Mouse (Mus musculus) midbrain, embryonic 11.5 days (tissue): Measurements from ENCODE around the gene Pip4k2a. TPM values are rescaled to one million over a fixed set of nuclear protein-coding genes. Genes with fewer than 3 reads are reported as not detected.

Source experiments
- ATAC-seq: fragments of 200-750 bp; cut with Nextera tagmentation; 2 replicates; pipeline ENCODE4 v1.8.0; 2017; ENCODE audit warnings: moderate TSS enrichment, moderate library complexity; ENCODE audit not compliant: low FRiP score
- DNase-seq: peaks from one replicate; pipeline ENCODE4 v3.0.0; 2015; ENCODE audit warnings: low spot score; ENCODE audit errors: missing footprints
- H3K27ac ChIP-seq: fragments of 300-500 bp; sonication (generic); 2 replicates; pipeline ENCODE4 v1.5.1; 2014; ENCODE audit warnings: low read depth, low read length
- H3K27me3 ChIP-seq: fragments of 300-500 bp; sonication (generic); 2 replicates; pipeline ENCODE4 v1.6.1; 2014; ENCODE audit warnings: mild to moderate bottlenecking, low read length, moderate library complexity, mixed read lengths; ENCODE audit not compliant: control insufficient read depth, insufficient read depth
- H3K36me3 ChIP-seq: fragments of 300-500 bp; sonication (generic); 2 replicates; pipeline ENCODE4 v1.6.1; 2014; ENCODE audit warnings: mild to moderate bottlenecking, low read length, moderate library complexity, mixed read lengths; ENCODE audit not compliant: control insufficient read depth, insufficient read depth
- H3K4me1 ChIP-seq: fragments of 300-500 bp; sonication (generic); 2 replicates; pipeline ENCODE4 v1.6.1; 2014; ENCODE audit warnings: low read length; ENCODE audit not compliant: control insufficient read depth, insufficient read depth
- H3K4me2 ChIP-seq: fragments of 300-500 bp; sonication (generic); 2 replicates; pipeline ENCODE4 v1.6.1; 2014; ENCODE audit warnings: mild to moderate bottlenecking, moderate library complexity
- H3K4me3 ChIP-seq: fragments of 300-500 bp; sonication (generic); 2 replicates; pipeline ENCODE4 v1.5.1; 2014; ENCODE audit warnings: low read depth, low read length
- H3K9ac ChIP-seq: fragments of 300-500 bp; sonication (generic); 2 replicates; pipeline ENCODE4 v1.6.1; 2014; ENCODE audit warnings: low read length
- H3K9me3 ChIP-seq: fragments of 300-500 bp; sonication (generic); 2 replicates; pipeline ENCODE4 v1.6.1; 2016; ENCODE audit warnings: low read length; ENCODE audit not compliant: control insufficient read depth
- WGBS: fragments of 180-500 bp; shearing (Covaris S2); extraction: QIAGEN DNeasy Blood & Tissue Kit; methylation state at CpG from one replicate; pipeline ENCODE4 v1.1.7; 2014; 5-methylcytosine and 5-hydroxymethylcytosine counted together
- polyA plus RNA-seq: library from polyadenylated mRNA; unstranded; fragments of >200 nt; fragmentation: Nextera tagmentation; extraction: Ambion mirVana; gene quantifications from 2 replicates; pipeline ENCODE4 v1.2.1, GENCODE M21; 2014

The Pip4k2a gene
- polyA plus RNA-seq, 1 experiment from 2014 or later = 9.7 TPM

DNA sequence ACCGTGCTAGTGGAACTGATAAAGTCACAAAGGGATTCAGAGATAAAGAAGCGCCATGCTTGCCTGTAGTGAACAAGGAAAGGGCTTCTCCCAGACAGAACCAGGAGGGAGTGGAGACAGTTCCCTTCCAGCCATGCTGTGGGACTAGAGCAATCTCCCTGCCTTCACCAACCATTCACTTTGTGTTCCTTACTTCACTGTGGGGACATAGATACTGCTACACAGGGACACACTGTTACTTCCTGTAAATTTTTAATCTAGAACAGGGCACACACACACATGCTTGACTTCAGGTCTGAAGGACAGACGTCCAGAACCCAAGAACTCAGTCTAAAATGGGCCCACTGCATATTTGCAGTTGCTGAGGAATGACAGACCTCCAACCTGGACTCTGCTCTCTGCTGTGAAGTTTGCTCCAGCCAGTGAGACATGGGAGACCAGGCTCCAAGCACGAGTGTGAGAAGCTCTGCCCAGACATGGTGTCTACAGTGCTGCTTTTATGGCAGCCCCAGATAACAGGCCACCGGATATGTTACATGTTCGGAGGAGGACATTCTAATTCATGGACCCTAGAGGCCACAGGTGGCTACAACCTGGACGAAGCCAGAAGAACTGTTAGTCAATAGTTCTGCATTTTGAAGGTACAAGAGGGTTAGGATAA is 69.2 kb downstream of the Pip4k2a start:
- no peak overlapping the region for H3K4me3 ChIP-seq
- no peak for DNase-seq
- H3K9me3 ChIP-seq = no peaks in the 10 kb centered on the region
- H3K4me1 ChIP-seq = peaks cover 12% of the 10 kb centered on the region
- 90% methylated on average over 7 of the region's 7 CpGs for WGBS
- H3K27me3 ChIP-seq = no peaks in the 10 kb centered on the region
- no peak overlapping the region for H3K27ac ChIP-seq
- ATAC-seq = no peak
- H3K36me3 ChIP-seq = no peaks in the 10 kb centered on the region
- no peak overlapping the region for H3K4me2 ChIP-seq
- no peak overlapping the region for H3K9ac ChIP-seq

DNA sequence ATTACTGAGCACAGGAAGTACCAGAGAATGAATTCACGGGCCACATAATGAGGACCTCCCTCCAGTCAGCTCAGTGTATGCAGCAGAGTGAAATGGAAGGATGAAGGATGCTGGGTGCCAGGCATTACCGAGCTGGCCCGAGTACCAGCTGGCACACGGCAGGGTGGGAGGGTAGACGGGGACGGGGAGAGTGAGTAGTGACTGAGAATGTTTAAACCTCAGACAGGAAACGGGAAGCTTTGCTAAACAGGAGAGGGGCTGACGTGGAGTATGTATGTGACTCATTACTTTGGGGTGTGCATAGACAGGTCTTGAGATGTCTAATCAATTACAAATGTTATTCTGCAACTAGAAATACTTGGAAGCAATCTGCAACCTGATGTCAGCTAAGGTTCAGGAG is 69.7 kb downstream of the Pip4k2a start:
- Histone ChIP-seq H3K27me3 (no peaks in the 10 kb centered on the region), H3K4me3 (no peak overlapping the region), H3K27ac (no peak overlapping the region), H3K9me3 (no peaks in the 10 kb centered on the region), H3K9ac (no peak overlapping the region), H3K4me1 (peaks cover 6% of the 10 kb centered on the region), H3K4me2 (no peak overlapping the region), H3K36me3 (no peaks in the 10 kb centered on the region)
- ATAC-seq (no peak), DNase-seq (no peak)
- WGBS = 88% methylated on average over 8 of the region's 8 CpGs

DNA sequence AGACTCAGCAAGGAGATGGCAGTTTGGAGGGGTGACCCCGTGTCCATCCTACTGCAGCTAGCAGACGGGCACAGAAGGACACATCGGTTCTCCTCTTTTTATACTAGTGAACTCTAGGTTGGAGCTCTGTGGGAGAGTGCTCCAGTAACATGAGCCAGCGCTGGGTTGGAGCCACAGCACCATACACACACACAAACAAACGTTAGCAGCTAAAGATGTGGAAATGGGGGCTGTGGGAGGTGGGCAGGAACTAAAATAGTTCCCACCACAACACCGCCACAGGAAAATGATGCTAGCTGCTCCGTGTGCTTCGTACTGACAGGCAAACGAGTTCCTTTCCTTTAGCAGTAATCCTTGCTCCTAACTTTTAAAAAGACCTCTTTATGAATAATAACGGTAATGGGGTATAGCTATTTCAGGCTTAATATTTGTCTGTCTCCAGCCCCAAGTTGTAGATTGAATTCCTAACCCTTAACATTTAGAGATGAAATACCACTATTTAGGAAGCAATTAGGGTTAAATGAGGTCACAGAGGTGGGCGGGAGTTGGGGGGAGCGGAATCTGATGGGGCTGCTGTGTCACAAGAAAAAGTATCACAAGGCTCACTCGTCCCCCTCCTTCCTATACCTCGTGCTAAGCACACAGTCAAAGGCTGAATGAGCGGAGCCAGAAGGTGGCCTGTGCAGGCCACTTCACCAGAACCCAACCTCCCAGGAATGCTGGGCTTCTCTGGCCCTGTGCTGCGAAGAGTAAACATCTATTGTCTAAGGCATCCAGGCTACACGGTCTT is 73.9 kb downstream of the Pip4k2a start:
- WGBS = 54% methylated on average over 17 of the region's 17 CpGs

DNA sequence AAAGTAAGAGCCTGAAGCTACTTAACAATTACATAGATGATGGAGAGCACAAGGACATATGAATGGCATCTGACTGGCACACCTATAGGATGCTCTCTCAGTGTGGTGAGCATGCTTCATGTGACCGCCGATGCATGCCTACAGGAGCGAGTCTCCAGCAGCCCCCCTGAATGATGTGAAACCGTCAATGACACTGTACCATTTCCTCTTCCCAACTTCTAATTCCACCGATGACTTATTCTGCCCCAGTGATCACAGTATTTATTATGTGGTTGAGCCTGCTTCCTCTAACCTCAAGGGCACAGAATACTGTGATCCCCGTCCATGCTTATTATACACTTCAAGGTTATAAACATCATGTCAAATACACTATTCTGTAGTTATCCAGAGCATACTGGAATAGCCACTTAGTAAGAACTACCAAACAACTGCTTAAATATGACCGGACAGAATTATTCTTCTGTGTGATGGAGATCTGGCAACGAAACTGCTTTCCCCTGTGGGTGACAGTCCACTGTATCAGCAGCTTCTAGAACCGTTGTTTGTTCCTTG is 74.8 kb downstream of the Pip4k2a start:
- ATAC-seq (no peak), DNase-seq (no peak)
- H3K4me1 ChIP-seq = peaks cover 5% of the 10 kb centered on the region; the same call in 1 of the 2 replicates
- no peak overlapping the region for H3K4me2 ChIP-seq
- H3K27me3 ChIP-seq = no peaks in the 10 kb centered on the region
- 83% methylated on average over 9 of the region's 9 CpGs for WGBS
- no peak overlapping the region for H3K9ac ChIP-seq
- no peak overlapping the region for H3K4me3 ChIP-seq
- H3K36me3 ChIP-seq = no peaks in the 10 kb centered on the region
- H3K9me3 ChIP-seq = no peaks in the 10 kb centered on the region
- H3K27ac ChIP-seq = no peak overlapping the region

More for the DNA sequence above, 73.9 kb downstream of the Pip4k2a start:
- Histone ChIP-seq H3K9me3 (no peaks in the 10 kb centered on the region), H3K36me3 (no peaks in the 10 kb centered on the region), H3K9ac (no peak overlapping the region), H3K27ac (no peak overlapping the region), H3K4me1 (peaks cover 5% of the 10 kb centered on the region; the same call in 1 of the 2 replicates), H3K27me3 (no peaks in the 10 kb centered on the region), H3K4me3 (no peak overlapping the region), H3K4me2 (no peak overlapping the region)
- DNase-seq (no peak), ATAC-seq (no peak)

DNA sequence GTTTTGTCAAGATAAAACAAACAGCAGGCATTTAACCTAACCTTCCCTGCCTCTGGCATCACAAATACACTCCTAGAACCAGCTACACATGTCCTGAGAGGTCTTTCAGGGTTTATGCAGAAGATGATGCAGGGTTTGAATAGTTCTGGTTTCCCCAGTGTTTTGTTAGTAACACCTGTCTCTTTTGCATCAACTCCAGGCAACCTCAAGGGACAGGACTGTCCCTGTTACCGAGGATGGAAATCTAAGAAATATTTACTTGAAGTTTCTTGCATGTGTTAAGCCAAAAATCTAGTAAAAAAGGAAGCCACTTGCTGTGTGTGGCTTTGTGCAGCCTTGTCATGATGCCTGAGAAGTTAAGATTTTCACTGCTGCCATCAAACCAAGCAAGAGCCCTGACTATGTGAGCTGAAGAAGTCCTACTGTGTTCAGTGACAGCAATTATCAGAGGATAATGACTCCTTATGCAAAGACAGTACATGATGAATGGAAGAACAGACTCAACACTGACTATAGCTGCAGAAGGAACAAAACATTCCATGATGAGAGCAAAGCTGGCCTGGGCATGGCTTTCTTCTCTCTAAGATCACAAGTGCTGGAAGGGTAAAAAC is 76.3 kb downstream of the Pip4k2a start:
- WGBS = 61% methylated on average over 1 of the region's 1 CpGs
- no peaks in the 10 kb centered on the region for H3K36me3 ChIP-seq
- H3K4me2 ChIP-seq = no peak overlapping the region
- H3K4me1 ChIP-seq = peaks cover 8% of the 10 kb centered on the region
- ATAC-seq = no peak
- DNase-seq = no peak
- H3K4me3 ChIP-seq = no peak overlapping the region
- no peak overlapping the region for H3K9ac ChIP-seq
- no peak overlapping the region for H3K27ac ChIP-seq
- H3K27me3 ChIP-seq = no peaks in the 10 kb centered on the region
- no peaks in the 10 kb centered on the region for H3K9me3 ChIP-seq

DNA sequence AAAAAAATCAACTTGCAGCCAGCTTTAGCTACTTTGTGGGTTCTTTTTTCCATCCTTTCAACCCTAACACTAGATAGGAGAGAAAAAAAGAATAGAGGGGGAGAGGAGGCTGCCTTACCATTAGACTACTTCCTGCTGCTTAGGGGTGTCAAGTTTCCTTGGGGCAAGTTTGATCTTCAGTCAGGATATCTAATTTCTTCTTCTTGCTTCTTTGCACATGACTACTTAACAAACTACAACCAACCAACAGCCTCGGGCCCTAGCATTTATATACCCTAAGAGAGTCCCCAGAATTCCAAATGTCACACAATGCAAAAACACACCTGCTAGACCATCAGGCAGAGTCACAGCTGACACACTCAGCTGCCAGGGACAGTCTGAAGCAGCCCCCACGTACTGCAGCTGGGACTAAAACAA is 77.5 kb downstream of the Pip4k2a start:
- H3K9me3 ChIP-seq = no peaks in the 10 kb centered on the region
- WGBS = 49% methylated on average over 2 of the region's 2 CpGs
- ATAC-seq (no peak), DNase-seq (no peak)
- H3K4me3 ChIP-seq = no peak overlapping the region
- no peaks in the 10 kb centered on the region for H3K36me3 ChIP-seq
- H3K27me3 ChIP-seq = no peaks in the 10 kb centered on the region
- H3K27ac ChIP-seq = no peak overlapping the region
- no peak overlapping the region for H3K4me2 ChIP-seq
- H3K4me1 ChIP-seq = peaks cover 10% of the 10 kb centered on the region
- H3K9ac ChIP-seq = no peak overlapping the region

DNA sequence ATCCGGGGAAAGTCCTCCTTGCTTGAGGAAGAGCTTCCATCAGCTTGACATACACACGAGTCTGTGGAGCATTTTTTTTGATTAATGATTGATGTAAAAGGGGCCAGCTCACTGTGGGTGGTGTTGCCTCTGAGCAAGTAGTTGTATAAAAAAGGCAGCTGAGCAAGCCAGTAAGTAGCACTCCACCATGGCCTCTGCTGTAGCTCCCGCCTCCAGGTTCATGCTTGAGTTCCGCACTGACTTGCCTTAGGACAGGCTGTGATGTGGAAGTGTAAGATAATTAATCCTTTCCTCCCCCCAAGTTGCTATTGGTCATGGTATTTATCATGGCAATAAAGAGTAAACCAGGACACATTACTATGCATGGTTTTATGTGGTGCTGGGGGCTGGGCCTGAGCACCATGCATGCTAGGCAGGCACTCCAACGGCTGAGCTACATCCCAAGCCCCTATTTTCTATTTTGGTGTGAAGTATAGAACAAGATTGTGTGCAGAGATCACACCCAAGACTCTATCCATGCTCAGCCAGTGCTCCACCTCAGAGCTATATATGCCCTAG is 78.0 kb downstream of the Pip4k2a start:
- no peak overlapping the region for H3K27ac ChIP-seq
- H3K9me3 ChIP-seq = no peaks in the 10 kb centered on the region
- ATAC-seq (no peak), DNase-seq (no peak)
- peaks cover 10% of the 10 kb centered on the region for H3K4me1 ChIP-seq
- WGBS = 79% methylated on average over 5 of the region's 5 CpGs
- no peaks in the 10 kb centered on the region for H3K27me3 ChIP-seq
- H3K36me3 ChIP-seq = no peaks in the 10 kb centered on the region
- H3K4me3 ChIP-seq = no peak overlapping the region
- no peak overlapping the region for H3K9ac ChIP-seq
- H3K4me2 ChIP-seq = no peak overlapping the region

DNA sequence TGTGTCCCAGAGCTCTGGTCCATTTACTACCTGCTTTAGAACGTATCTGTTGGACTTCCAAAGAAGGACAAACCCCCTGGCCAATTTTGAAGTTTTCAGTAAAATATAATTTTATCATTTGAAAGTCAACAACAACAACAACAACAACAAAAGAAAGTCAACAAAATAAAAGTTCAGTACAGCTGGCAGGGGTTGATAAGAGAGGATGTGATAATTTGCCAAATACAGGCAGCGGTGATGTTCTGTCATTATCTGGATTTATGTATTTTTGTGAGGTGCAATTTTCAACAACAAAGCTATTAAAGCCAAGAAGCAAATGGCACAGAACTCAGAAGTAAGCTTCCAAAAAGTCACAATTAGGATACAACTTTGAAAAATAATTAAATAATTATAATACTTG is 80.1 kb downstream of the Pip4k2a start:
- Histone ChIP-seq H3K9me3 (no peaks in the 10 kb centered on the region), H3K27me3 (no peaks in the 10 kb centered on the region), H3K27ac (no peak overlapping the region), H3K36me3 (no peaks in the 10 kb centered on the region), H3K4me2 (no peak overlapping the region), H3K9ac (no peak overlapping the region), H3K4me1 (peaks cover 5% of the 10 kb centered on the region), H3K4me3 (no peak overlapping the region)
- 96% methylated on average over 2 of the region's 2 CpGs for WGBS
- DNase-seq (no peak), ATAC-seq (no peak)

DNA sequence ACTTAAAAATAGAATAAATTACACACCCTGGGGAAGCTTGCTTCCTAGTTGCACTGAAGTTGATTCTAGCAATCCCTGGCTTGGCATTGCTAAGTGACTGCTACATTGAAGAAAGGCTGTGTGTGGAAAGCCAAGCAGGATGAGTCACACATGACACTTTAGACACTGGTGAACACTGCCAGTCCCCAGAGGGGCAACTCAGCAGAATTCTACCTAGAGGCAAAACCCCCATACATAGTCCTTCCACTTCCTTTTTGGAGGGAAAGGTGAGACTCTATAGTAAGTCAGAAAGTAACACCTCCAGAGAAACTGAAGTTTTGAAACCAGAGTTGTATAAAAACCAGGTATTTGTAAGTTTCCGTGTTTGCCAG is 80.6 kb downstream of the Pip4k2a start:
- Histone ChIP-seq H3K36me3 (no peaks in the 10 kb centered on the region), H3K9ac (no peak overlapping the region), H3K27me3 (no peaks in the 10 kb centered on the region), H3K4me1 (peaks cover 5% of the 10 kb centered on the region), H3K4me2 (no peak overlapping the region), H3K9me3 (no peaks in the 10 kb centered on the region), H3K27ac (no peak overlapping the region), H3K4me3 (no peak overlapping the region)
- 93% methylated on average over 1 of the region's 1 CpGs for WGBS
- DNase-seq = no peak
- ATAC-seq = no peak
